Mouse (Mus musculus): Measurements from ENCODE around the gene Eme1.

The Eme1 gene

DNA sequence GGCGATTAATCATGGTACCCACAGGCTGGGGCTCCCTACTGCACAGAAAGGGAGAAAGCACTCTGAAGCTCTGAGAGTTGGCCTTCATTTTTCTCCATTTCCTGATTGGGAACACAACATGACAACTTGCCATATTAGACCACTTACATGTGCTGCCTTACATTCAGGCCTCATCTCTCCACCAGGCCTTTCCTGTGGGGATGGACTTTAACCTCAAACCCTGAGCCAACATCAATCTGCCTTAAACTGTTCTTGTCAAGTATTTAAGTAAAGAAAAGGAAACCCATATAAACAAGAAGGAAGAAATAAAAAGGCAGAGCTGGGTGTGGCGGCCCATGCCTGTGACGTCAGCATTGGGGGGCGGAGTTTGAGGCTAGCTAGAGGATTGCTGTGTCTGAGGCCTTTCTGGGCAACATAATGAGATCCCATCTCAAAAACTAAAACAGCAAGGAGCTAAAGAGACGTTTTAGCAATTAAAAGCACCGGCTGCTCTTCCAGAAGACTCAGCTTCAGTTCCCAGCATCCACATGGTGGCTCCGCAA is 57.4 kb downstream of the Eme1 start:
- DNase-seq = no peak
